Comparison of ENCODE assay signal across 16 mouse cellular contexts in genomic region chr2:108681574-108681973, GRCm38 (mm10).
"Had no signal": no experiment of that assay in that cellular context is flagged by ENCODE, and none has a peak within 500 bp of the region (broad histone marks: within the 10 kb centered on the region; RNA-seq: fewer than 3 reads in every experiment).

No protein-coding gene starts in this region.

- H3K36me3 ChIP-seq: neural tube, embryonic 13.5 days; neural tube, embryonic 15.5 days; stomach, embryonic 15.5 days had no signal

- H3K9me3 ChIP-seq: neural tube, embryonic 13.5 days; neural tube, embryonic 15.5 days; stomach, embryonic 15.5 days had no signal

- H3K4me2 ChIP-seq: neural tube, embryonic 13.5 days; neural tube, embryonic 15.5 days; stomach, embryonic 15.5 days had no signal

- H3K9ac ChIP-seq: neural tube, embryonic 13.5 days; neural tube, embryonic 15.5 days; stomach, embryonic 15.5 days had no signal

- H3K4me1 ChIP-seq: neural tube, embryonic 13.5 days; neural tube, embryonic 15.5 days; stomach, embryonic 15.5 days had no signal

- DNase-seq: retina, postnatal 1 day; right cerebral cortex, adult 18-20 months; right cerebral cortex, postnatal 14 days; right cerebral cortex, postnatal 25 days; right cerebral cortex, postnatal 4 days; spleen, adult 18-20 months; thymus, adult 18-20 months; thymus, adult 2 months; thymus, postnatal 14 days; thymus, postnatal 25 days; thymus, postnatal 36 days; thymus, postnatal 4 days had no signal

- H3K4me3 ChIP-seq: neural tube, embryonic 13.5 days; neural tube, embryonic 15.5 days; stomach, embryonic 15.5 days had no signal

- H3K27me3 ChIP-seq: neural tube, embryonic 13.5 days; neural tube, embryonic 15.5 days; stomach, embryonic 15.5 days had no signal

- H3K27ac ChIP-seq: neural tube, embryonic 13.5 days; neural tube, embryonic 15.5 days; stomach, embryonic 15.5 days; stomach, postnatal 0 days had no signal
